In the genomic region with DNA sequence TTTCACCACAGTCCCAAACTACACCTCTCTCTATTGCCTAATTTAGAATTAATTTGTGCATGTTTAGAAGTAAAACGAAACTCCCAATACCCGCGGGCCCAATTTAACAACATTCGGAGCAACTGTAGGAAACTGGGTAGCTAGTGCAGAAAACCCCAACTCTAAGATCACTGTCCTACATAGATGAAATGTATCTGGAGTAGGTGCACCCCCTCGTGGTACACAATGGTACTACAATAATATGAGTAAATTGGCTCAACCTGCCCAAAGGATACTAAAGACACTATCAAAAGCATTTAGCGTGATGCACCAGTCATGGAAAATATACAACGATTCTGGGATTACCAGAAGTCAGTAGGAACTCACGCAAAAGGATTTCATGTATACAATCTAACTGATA, we compare ENCODE assay signal across 9 mouse cellular contexts. TPM values are rescaled to one million over a fixed set of nuclear protein-coding genes. Genes with fewer than 3 reads are reported as not detected.
A peak's percentile ranks its signal among the peaks of the same experiment; 100 is the strongest.
DNase-seq lines count a peak whose midpoint lies in the region; ATAC-seq and TF ChIP-seq lines count a peak whose summit lies in the region.
"Had no signal": no experiment of that assay in that cellular context is flagged by ENCODE, and none has a peak within 500 bp of the region (broad histone marks: within the 10 kb centered on the region; RNA-seq: fewer than 3 reads in every experiment).

No protein-coding gene starts in this region.

- H3K27me3 ChIP-seq in Patski, result peaks cover 16% of the 10 kb centered on the region
- H3K27me3 ChIP-seq: liver, embryonic 15.5 days had no signal

- CTCF ChIA-PET in Patski (lab: Charles Lee), result interaction anchor here (1.2 to 1.6 kb wide), 4 partner anchors 155 to 191 kb away, joined by 3 to 9 read pairs (median 4); no protein-coding TSS in a partner anchor

- TF ChIP-seq CTCF in Patski (IDR thresholded peaks at IDR 0.05), result peak; percentile 79

- ATAC-seq in Patski, result peak; percentile 51
- peak; percentile 99 for ATAC-seq in common myeloid progenitor, adult 5-6 weeks (replicated peaks; ENCODE audit: low read depth, poor library complexity, severe bottlenecking)
- peak; percentile 82 for ATAC-seq in granulocyte monocyte progenitor cell, adult 5-6 weeks (replicated peaks; ENCODE audit: poor library complexity, severe bottlenecking)
- peak; percentile 88 for ATAC-seq in megakaryocyte progenitor cell, adult 5-6 weeks (replicated peaks; ENCODE audit: poor library complexity)

- in situ Hi-C loops in Patski (cut with MboI; ENCODE audit: low pct_unique_long_range_greater_than_20kb), result loop anchor here (5.0 to 10.0 kb wide), 2 partner anchors 159 to 652 kb away; no protein-coding TSS in a partner anchor

- DNase-seq in adrenal gland, adult (ENCODE audit: inconsistent age in 2 of 2, low spot score in 1 of 2), result peak; percentile 43 to 93
- DNase-seq in adrenal gland, postnatal 25 days, result no peak
- peak; percentile 27 for DNase-seq in Patski (ENCODE audit: low read depth, low spot score)
- DNase-seq in layer of hippocampus, postnatal 10 days (ENCODE audit: low spot score in 2 of 2), result peak; percentile 74 to 80
- peak; percentile 36 to 44 for DNase-seq in right cerebral cortex, postnatal 36 days (ENCODE audit: low spot score in 2 of 2)

- POLR2A ChIA-PET in Patski (lab: Charles Lee), result no interaction called here

RNA-seq across cellular contexts. Expression of a gene that starts 22.7 kb away (rescaled TPM):
- 306 and 446 TPM in 2 replicates for total RNA-seq in adrenal gland, postnatal 25 days (2021)
- polyA plus RNA-seq in Patski (2021), result 1.7 TPM
- 23.9 and 29.4 TPM in 2 replicates for total RNA-seq in common myeloid progenitor, adult 5-6 weeks (2017)
- total RNA-seq in granulocyte monocyte progenitor cell, adult 5-6 weeks (2014; fragmentation: Nextera tagmentation), result 25.6 and 38.4 TPM in 2 replicates
- total RNA-seq in granulocyte monocyte progenitor cell, adult 5-6 weeks (2017), result 18.6 and 18.7 TPM in 2 replicates
- 1 to 10 TPM; 3.8 to 4.3 TPM for total RNA-seq in layer of hippocampus, postnatal 10 days (2021)
- 36.5 and 40.8 TPM in 2 replicates for total RNA-seq in megakaryocyte progenitor cell, adult 5-6 weeks (2015)
- total RNA-seq in megakaryocyte progenitor cell, adult 5-6 weeks (2017), result 20.7 and 23.7 TPM in 2 replicates

RNA-seq across cellular contexts. Expression of a gene that starts 55.9 kb away (rescaled TPM):
- 9.6 and 10.4 TPM in 2 replicates for total RNA-seq in adrenal gland, postnatal 25 days (2021)
- polyA plus RNA-seq in Patski (2021), result 21.2 TPM
- total RNA-seq in common myeloid progenitor, adult 5-6 weeks (2017), result 1.7 and 2.0 TPM in 2 replicates
- 0.62 and 1.6 TPM in 2 replicates for total RNA-seq in granulocyte monocyte progenitor cell, adult 5-6 weeks (2014; fragmentation: Nextera tagmentation)
- under 0.01 and 0.30 TPM in 2 replicates for total RNA-seq in granulocyte monocyte progenitor cell, adult 5-6 weeks (2017)
- 100 to 1,000 TPM; 141 to 146 TPM for total RNA-seq in layer of hippocampus, postnatal 10 days (2021)
- total RNA-seq in megakaryocyte progenitor cell, adult 5-6 weeks (2015), result 0.44 and 1.4 TPM in 2 replicates
- total RNA-seq in megakaryocyte progenitor cell, adult 5-6 weeks (2017), result 0.62 and 1.6 TPM in 2 replicates

Comparison
In these comparisons a context has a peak if more than half of its experiments do, and no peak if none do; other contexts are left out.
1. RNA of a gene that starts 55.9 kb away (total RNA-seq): 141 to 146 TPM in layer of hippocampus, postnatal 10 days; 9.6 to 10.4 TPM in adrenal gland, postnatal 25 days, 1.7 to 2.0 TPM in common myeloid progenitor, adult 5-6 weeks, 0.44 to 1.6 TPM in megakaryocyte progenitor cell, adult 5-6 weeks and under 0.01 to 1.6 TPM in granulocyte monocyte progenitor cell, adult 5-6 weeks; every median in the first group is over 10 times any median in the second.
2. Peak in every context shown above with its lines, with median percentiles within 50 percentile points of each other: ATAC-seq.